Mouse (Mus musculus): ENCODE measurements around the gene Napsa. TPM values are rescaled to one million over a fixed set of nuclear protein-coding genes. Genes with fewer than 3 reads are reported as not detected.
A peak's percentile ranks its signal among the peaks of the same experiment; 100 is the strongest.

The Napsa gene
- total RNA-seq, 1 experiment = 13.7 TPM

GRCm38 (mm10) chr7:44593051-44593450 lies 20.9 kb downstream of the Napsa start:
- in situ Hi-C loops (cut with MboI; ENCODE audit: low sequenced_read_pairs in 2 of 2, unreplicated experiment in 2 of 2) = no loop called here
- Histone ChIP-seq H3K4me1 (ENCODE audit: control insufficient read depth in 2 of 2, insufficient read depth in 2 of 2, low read length in 2 of 2, poor library complexity in 1 of 2) (peaks cover 6 to 32% of the 10 kb centered on the region in 2 experiments; a peak in 3 of 4 replicates), H3K36me3 (ENCODE audit: control insufficient read depth, insufficient read depth, low read length, poor library complexity, severe bottlenecking) (peaks cover 14% of the 10 kb centered on the region), H3K9ac (ENCODE audit: insufficient read depth, low read depth, low read length, poor library complexity, severe bottlenecking) (0 out of 2 replicates have a peak overlapping the region, but pooled peaks have one; percentile 21), H3K4me3 (ENCODE audit: insufficient read depth in 1 of 2, low read depth in 1 of 2, low read length in 2 of 2, poor library complexity in 1 of 2, severe bottlenecking in 1 of 2) (peak overlapping the region in 1 of 2 experiments; percentile 40; a peak in 2 of 4 replicates), H3K27ac (ENCODE audit: insufficient read depth, low read depth, low read length, poor library complexity, severe bottlenecking) (no peak overlapping the region), H3K9me3 (ENCODE audit: control insufficient read depth, insufficient read depth, low read depth, low read length) (no peaks in the 10 kb centered on the region)
- TF ChIP-seq CHD2 (IDR thresholded peaks at IDR 0.05; ENCODE audit: low read depth, low read length) = no peak
- TF ChIP-seq MAFK (IDR thresholded peaks at IDR 0.05; ENCODE audit: insufficient read depth, low read depth, low read length) = no peak
- TF ChIP-seq ZNF384 (IDR thresholded peaks at IDR 0.05; ENCODE audit: low read depth, low read length) = no peak
- no peak for TF ChIP-seq HCFC1 (IDR thresholded peaks at IDR 0.05; ENCODE audit: borderline replicate concordance, insufficient read depth, low read length)
- no peak for TF ChIP-seq ZC3H11A (IDR thresholded peaks at IDR 0.05; ENCODE audit: borderline replicate concordance, low read depth, low read length)
- DNase-seq (ENCODE audit: low read depth, low spot score) = no peak

- in situ Hi-C loops (cut with MboI; ENCODE audit: low sequenced_read_pairs in 2 of 2, unreplicated experiment in 2 of 2) = no loop called here
- Histone ChIP-seq H3K36me3 (ENCODE audit: control insufficient read depth, insufficient read depth, low read length, poor library complexity, severe bottlenecking) (peaks cover 19% of the 10 kb centered on the region), H3K27ac (ENCODE audit: insufficient read depth, low read depth, low read length, poor library complexity, severe bottlenecking) (no peak overlapping the region), H3K9ac (ENCODE audit: insufficient read depth, low read depth, low read length, poor library complexity, severe bottlenecking) (no peak overlapping the region), H3K4me3 (ENCODE audit: insufficient read depth in 1 of 2, low read depth in 1 of 2, low read length in 2 of 2, poor library complexity in 1 of 2, severe bottlenecking in 1 of 2) (peak overlapping the region; percentile 12 to 36; a peak in 3 of 4 replicates), H3K4me1 (ENCODE audit: control insufficient read depth in 2 of 2, insufficient read depth in 2 of 2, low read length in 2 of 2, poor library complexity in 1 of 2) (peaks cover 6 to 30% of the 10 kb centered on the region in 2 experiments; a peak in 3 of 4 replicates), H3K9me3 (ENCODE audit: control insufficient read depth, insufficient read depth, low read depth, low read length) (no peaks in the 10 kb centered on the region)
- peak; percentile 57; the same call in 1 of the 2 replicates for TF ChIP-seq CHD2 (IDR thresholded peaks at IDR 0.05; ENCODE audit: low read depth, low read length)
- no peak for TF ChIP-seq HCFC1 (IDR thresholded peaks at IDR 0.05; ENCODE audit: borderline replicate concordance, insufficient read depth, low read length)
- peak; percentile 77 for DNase-seq (ENCODE audit: low read depth, low spot score)
Observed at GRCm38 (mm10) chr7:44593775-44594174, 21.6 kb downstream of the Napsa start.

GRCm38 (mm10) chr7:44594291-44594690 lies 22.1 kb downstream of the Napsa start:
- Histone ChIP-seq H3K4me1 (ENCODE audit: control insufficient read depth in 2 of 2, insufficient read depth in 2 of 2, low read length in 2 of 2, poor library complexity in 1 of 2) (peaks cover 6 to 30% of the 10 kb centered on the region in 2 experiments; a peak in 3 of 4 replicates), H3K4me3 (ENCODE audit: insufficient read depth in 1 of 2, low read depth in 1 of 2, low read length in 2 of 2, poor library complexity in 1 of 2, severe bottlenecking in 1 of 2) (no peak overlapping the region), H3K27ac (ENCODE audit: insufficient read depth, low read depth, low read length, poor library complexity, severe bottlenecking) (no peak overlapping the region), H3K36me3 (ENCODE audit: control insufficient read depth, insufficient read depth, low read length, poor library complexity, severe bottlenecking) (peaks cover 23% of the 10 kb centered on the region), H3K9ac (ENCODE audit: insufficient read depth, low read depth, low read length, poor library complexity, severe bottlenecking) (no peak overlapping the region), H3K9me3 (ENCODE audit: control insufficient read depth, insufficient read depth, low read depth, low read length) (no peaks in the 10 kb centered on the region)
- no peak for DNase-seq (ENCODE audit: low read depth, low spot score)
- in situ Hi-C loops (cut with MboI; ENCODE audit: low sequenced_read_pairs in 2 of 2, unreplicated experiment in 2 of 2) = no loop called here
- TF ChIP-seq MAFK (IDR thresholded peaks at IDR 0.05; ENCODE audit: insufficient read depth, low read depth, low read length) (no peak), ZC3H11A (IDR thresholded peaks at IDR 0.05; ENCODE audit: borderline replicate concordance, low read depth, low read length) (no peak), ZNF384 (IDR thresholded peaks at IDR 0.05; ENCODE audit: low read depth, low read length) (no peak), CHD2 (IDR thresholded peaks at IDR 0.05; ENCODE audit: low read depth, low read length) (no peak), HCFC1 (IDR thresholded peaks at IDR 0.05; ENCODE audit: borderline replicate concordance, insufficient read depth, low read length) (no peak)

GRCm38 (mm10) chr7:44595131-44595561 lies 23.0 kb downstream of the Napsa start:
- H3K27ac ChIP-seq (ENCODE audit: insufficient read depth, low read depth, low read length, poor library complexity, severe bottlenecking) = no peak overlapping the region
- DNase-seq (ENCODE audit: low read depth, low spot score) = no peak
- H3K9ac ChIP-seq (ENCODE audit: insufficient read depth, low read depth, low read length, poor library complexity, severe bottlenecking) = no peak overlapping the region
- H3K9me3 ChIP-seq (ENCODE audit: control insufficient read depth, insufficient read depth, low read depth, low read length) = no peaks in the 10 kb centered on the region
- peaks cover 27% of the 10 kb centered on the region for H3K36me3 ChIP-seq (ENCODE audit: control insufficient read depth, insufficient read depth, low read length, poor library complexity, severe bottlenecking)
- TF ChIP-seq HCFC1 (IDR thresholded peaks at IDR 0.05; ENCODE audit: borderline replicate concordance, insufficient read depth, low read length) (no peak), ZC3H11A (IDR thresholded peaks at IDR 0.05; ENCODE audit: borderline replicate concordance, low read depth, low read length) (no peak), ZNF384 (IDR thresholded peaks at IDR 0.05; ENCODE audit: low read depth, low read length) (no peak), CHD2 (IDR thresholded peaks at IDR 0.05; ENCODE audit: low read depth, low read length) (no peak)
- H3K4me1 ChIP-seq (ENCODE audit: control insufficient read depth in 2 of 2, insufficient read depth in 2 of 2, low read length in 2 of 2, poor library complexity in 1 of 2) = peaks cover 6 to 34% of the 10 kb centered on the region in 2 experiments; a peak in 3 of 4 replicates
- in situ Hi-C loops (cut with MboI; ENCODE audit: low sequenced_read_pairs in 2 of 2, unreplicated experiment in 2 of 2) = no loop called here
- no peak overlapping the region for H3K4me3 ChIP-seq (ENCODE audit: insufficient read depth in 1 of 2, low read depth in 1 of 2, low read length in 2 of 2, poor library complexity in 1 of 2, severe bottlenecking in 1 of 2)

- Histone ChIP-seq H3K4me1 (ENCODE audit: control insufficient read depth in 2 of 2, insufficient read depth in 2 of 2, low read length in 2 of 2, poor library complexity in 1 of 2) (peaks cover 6 to 39% of the 10 kb centered on the region in 2 experiments; a peak in 3 of 4 replicates), H3K4me3 (ENCODE audit: insufficient read depth in 1 of 2, low read depth in 1 of 2, low read length in 2 of 2, poor library complexity in 1 of 2, severe bottlenecking in 1 of 2) (no peak overlapping the region), H3K9ac (ENCODE audit: insufficient read depth, low read depth, low read length, poor library complexity, severe bottlenecking) (no peak overlapping the region), H3K9me3 (ENCODE audit: control insufficient read depth, insufficient read depth, low read depth, low read length) (no peaks in the 10 kb centered on the region), H3K27ac (ENCODE audit: insufficient read depth, low read depth, low read length, poor library complexity, severe bottlenecking) (no peak overlapping the region), H3K36me3 (ENCODE audit: control insufficient read depth, insufficient read depth, low read length, poor library complexity, severe bottlenecking) (peaks cover 29% of the 10 kb centered on the region)
- in situ Hi-C loops (cut with MboI; ENCODE audit: low sequenced_read_pairs in 2 of 2, unreplicated experiment in 2 of 2) = no loop called here
- no peak for DNase-seq (ENCODE audit: low read depth, low spot score)
- no peak for TF ChIP-seq HCFC1 (IDR thresholded peaks at IDR 0.05; ENCODE audit: borderline replicate concordance, insufficient read depth, low read length)
- TF ChIP-seq MAFK (IDR thresholded peaks at IDR 0.05; ENCODE audit: insufficient read depth, low read depth, low read length) = no peak
- no peak for TF ChIP-seq ZC3H11A (IDR thresholded peaks at IDR 0.05; ENCODE audit: borderline replicate concordance, low read depth, low read length)
- no peak for TF ChIP-seq ZNF384 (IDR thresholded peaks at IDR 0.05; ENCODE audit: low read depth, low read length)
- TF ChIP-seq CHD2 (IDR thresholded peaks at IDR 0.05; ENCODE audit: low read depth, low read length) = no peak
Observed at GRCm38 (mm10) chr7:44596051-44596450, 23.9 kb downstream of the Napsa start.
